19 mouse cellular contexts compared by ENCODE assay signal in the genomic region with DNA sequence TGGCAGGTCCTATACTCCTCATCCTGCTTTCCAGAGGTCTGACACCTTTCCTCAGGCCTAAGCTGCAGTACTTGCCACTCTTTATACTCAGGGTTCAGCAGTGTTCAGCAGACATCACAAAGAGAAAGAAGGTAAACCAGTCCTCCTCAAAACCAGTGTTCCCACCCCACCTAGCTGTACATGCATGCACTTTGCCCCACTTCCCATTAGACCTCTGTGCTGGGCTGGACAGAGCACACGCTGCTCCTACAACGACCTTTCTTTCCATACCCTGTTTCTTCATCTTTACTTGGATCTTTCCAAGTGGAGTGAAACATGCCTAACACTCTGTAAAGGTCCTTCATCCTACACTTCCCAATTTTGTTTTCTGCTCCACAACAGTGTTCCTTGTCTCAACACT.
DNase-seq lines count a peak whose midpoint lies in the region; ATAC-seq and TF ChIP-seq lines count a peak whose summit lies in the region.
"Had no signal": no experiment of that assay in that cellular context is flagged by ENCODE, and none has a peak within 500 bp of the region (broad histone marks: within the 10 kb centered on the region; RNA-seq: fewer than 3 reads in every experiment).

No protein-coding gene starts in this region.

- WGBS in midbrain, embryonic 11.5 days: 88% methylated on average over 2 of the region's 2 CpGs
- 96% methylated on average over 2 of the region's 2 CpGs for WGBS in midbrain, embryonic 14.5 days
- 54% methylated on average over 2 of the region's 2 CpGs for WGBS in liver, embryonic 16.5 days (ENCODE audit: insufficient replicate concordance)
- WGBS in hindbrain, postnatal 0 days: 84% methylated on average over 2 of the region's 2 CpGs

- ATAC-seq in midbrain, embryonic 11.5 days (ENCODE audit: low FRiP score): no peak
- no peak for ATAC-seq in midbrain, embryonic 14.5 days (ENCODE audit: low FRiP score, low TSS enrichment)
- ATAC-seq in liver, embryonic 16.5 days (ENCODE audit: low read depth): peak; percentile 61
- ATAC-seq in frontal cortex, adult (ENCODE audit: low TSS enrichment): no peak
- no peak for ATAC-seq in hindbrain, postnatal 0 days
- ATAC-seq: forebrain, embryonic 15.5 days; inflammation-experienced regulatory T-cells, adult 6 months; midbrain, embryonic 13.5 days had no signal

- H3K9ac ChIP-seq in midbrain, embryonic 11.5 days (ENCODE audit: low read length): no peak overlapping the region
- no peak overlapping the region for H3K9ac ChIP-seq in midbrain, embryonic 14.5 days (replicated peaks; ENCODE audit: low read length)
- H3K9ac ChIP-seq in liver, embryonic 16.5 days (ENCODE audit: low read depth, low read length): no peak overlapping the region
- no peak overlapping the region for H3K9ac ChIP-seq in hindbrain, postnatal 0 days (replicated peaks; ENCODE audit: low read length)
- H3K9ac ChIP-seq: embryonic facial prominence, embryonic 15.5 days; forebrain, embryonic 15.5 days; hindbrain, embryonic 13.5 days; limb, embryonic 12.5 days; lung, embryonic 14.5 days; midbrain, embryonic 13.5 days; neural tube, embryonic 12.5 days had no signal

- no peak overlapping the region for H3K27ac ChIP-seq in midbrain, embryonic 11.5 days (ENCODE audit: low read depth, low read length)
- no peak overlapping the region for H3K27ac ChIP-seq in midbrain, embryonic 14.5 days (replicated peaks; ENCODE audit: low read depth, low read length)
- peak overlapping the region; percentile 76; the same call in 1 of the 2 replicates for H3K27ac ChIP-seq in liver, embryonic 16.5 days (ENCODE audit: low read length)
- H3K27ac ChIP-seq in hindbrain, postnatal 0 days: no peak overlapping the region
- H3K27ac ChIP-seq: embryonic facial prominence, embryonic 15.5 days; forebrain, embryonic 15.5 days; hindbrain, embryonic 13.5 days; limb, embryonic 12.5 days; midbrain, embryonic 13.5 days; neural tube, embryonic 12.5 days had no signal

- DNase-seq in heart, adult 11 months: peak; percentile 85
- DNase-seq in heart, adult 8-10 months (ENCODE audit: low spot score): no peak
- peak; percentile 19 for DNase-seq in midbrain, embryonic 11.5 days (ENCODE audit: low spot score, missing footprints)
- no peak for DNase-seq in midbrain, embryonic 14.5 days
- no peak for DNase-seq in hindbrain, postnatal 0 days (ENCODE audit: low spot score)
- DNase-seq in cerebellum, adult 18-20 months: no peak
- DNase-seq: adrenal gland, postnatal 14 days; gastrocnemius, postnatal 36 days had no signal

- no peak overlapping the region for H3K4me3 ChIP-seq in midbrain, embryonic 11.5 days (ENCODE audit: low read depth, low read length)
- no peak overlapping the region for H3K4me3 ChIP-seq in midbrain, embryonic 14.5 days (replicated peaks; ENCODE audit: low read depth, low read length)
- no peak overlapping the region for H3K4me3 ChIP-seq in liver, embryonic 16.5 days (ENCODE audit: low read depth, low read length)
- no peak overlapping the region for H3K4me3 ChIP-seq in hindbrain, postnatal 0 days (ENCODE audit: low read length)
- H3K4me3 ChIP-seq: embryonic facial prominence, embryonic 15.5 days; forebrain, embryonic 15.5 days; hindbrain, embryonic 13.5 days; limb, embryonic 12.5 days; midbrain, embryonic 13.5 days; neural tube, embryonic 12.5 days had no signal

- no peak for TF ChIP-seq CTCF in hindbrain, postnatal 0 days (IDR thresholded peaks at IDR 0.05; ENCODE audit: low read depth)

- H3K9me3 ChIP-seq in midbrain, embryonic 11.5 days (ENCODE audit: control insufficient read depth, low read length): no peaks in the 10 kb centered on the region
- no peaks in the 10 kb centered on the region for H3K9me3 ChIP-seq in midbrain, embryonic 14.5 days (ENCODE audit: control insufficient read depth, low read length)
- no peaks in the 10 kb centered on the region for H3K9me3 ChIP-seq in liver, embryonic 16.5 days (replicated peaks; ENCODE audit: control insufficient read depth, low read length)
- no peaks in the 10 kb centered on the region for H3K9me3 ChIP-seq in hindbrain, postnatal 0 days (ENCODE audit: low read length)
- H3K9me3 ChIP-seq: embryonic facial prominence, embryonic 15.5 days; forebrain, embryonic 15.5 days; hindbrain, embryonic 13.5 days; limb, embryonic 12.5 days; midbrain, embryonic 13.5 days; neural tube, embryonic 12.5 days had no signal

- H3K4me1 ChIP-seq in midbrain, embryonic 11.5 days (ENCODE audit: control insufficient read depth, insufficient read depth, low read length): no peaks in the 10 kb centered on the region
- H3K4me1 ChIP-seq in midbrain, embryonic 14.5 days (ENCODE audit: control insufficient read depth, insufficient read depth, low read length): no peaks in the 10 kb centered on the region
- no peaks in the 10 kb centered on the region for H3K4me1 ChIP-seq in liver, embryonic 16.5 days (ENCODE audit: control insufficient read depth, low read depth, low read length)
- H3K4me1 ChIP-seq in hindbrain, postnatal 0 days (ENCODE audit: insufficient read depth, low read length): no peaks in the 10 kb centered on the region
- H3K4me1 ChIP-seq: neural tube, embryonic 12.5 days had no signal

- H3K27me3 ChIP-seq in midbrain, embryonic 11.5 days (ENCODE audit: control insufficient read depth, insufficient read depth, low read length): no peaks in the 10 kb centered on the region
- H3K27me3 ChIP-seq in midbrain, embryonic 14.5 days (ENCODE audit: control insufficient read depth, insufficient read depth, low read length): no peaks in the 10 kb centered on the region
- no peaks in the 10 kb centered on the region for H3K27me3 ChIP-seq in liver, embryonic 16.5 days (ENCODE audit: control insufficient read depth, insufficient read depth, low read depth, low read length)
- no peaks in the 10 kb centered on the region for H3K27me3 ChIP-seq in hindbrain, postnatal 0 days (ENCODE audit: insufficient read depth, low read length)
- H3K27me3 ChIP-seq: embryonic facial prominence, embryonic 15.5 days; forebrain, embryonic 15.5 days; hindbrain, embryonic 13.5 days; limb, embryonic 12.5 days; midbrain, embryonic 13.5 days; neural tube, embryonic 12.5 days had no signal

- no peaks in the 10 kb centered on the region for H3K36me3 ChIP-seq in midbrain, embryonic 11.5 days (ENCODE audit: control insufficient read depth, insufficient read depth, low read length)
- H3K36me3 ChIP-seq in midbrain, embryonic 14.5 days (ENCODE audit: control insufficient read depth, insufficient read depth, low read length): 0 out of 2 replicates have a peak, but pooled peaks cover 3% of the 10 kb centered on the region
- H3K36me3 ChIP-seq in liver, embryonic 16.5 days (ENCODE audit: control insufficient read depth, insufficient read depth): no peaks in the 10 kb centered on the region
- no peaks in the 10 kb centered on the region for H3K36me3 ChIP-seq in hindbrain, postnatal 0 days (ENCODE audit: insufficient read depth, low read length)
- H3K36me3 ChIP-seq: embryonic facial prominence, embryonic 15.5 days; forebrain, embryonic 15.5 days; hindbrain, embryonic 13.5 days; midbrain, embryonic 13.5 days; neural tube, embryonic 12.5 days had no signal

- H3K4me2 ChIP-seq in midbrain, embryonic 11.5 days: no peak overlapping the region
- no peak overlapping the region for H3K4me2 ChIP-seq in midbrain, embryonic 14.5 days (ENCODE audit: low read length)
- H3K4me2 ChIP-seq in liver, embryonic 16.5 days (ENCODE audit: low read depth, low read length): peak overlapping the region; percentile 24; the same call in 1 of the 2 replicates
- H3K4me2 ChIP-seq in hindbrain, postnatal 0 days (ENCODE audit: low read depth, low read length): no peak overlapping the region
- H3K4me2 ChIP-seq: embryonic facial prominence, embryonic 15.5 days; forebrain, embryonic 15.5 days; heart, embryonic 11.5 days; hindbrain, embryonic 13.5 days; limb, embryonic 12.5 days; lung, embryonic 14.5 days; midbrain, embryonic 13.5 days; neural tube, embryonic 12.5 days had no signal

Comparison
In these comparisons a context has a peak if more than half of its experiments do, and no peak if none do; other contexts are left out.
1. DNase-seq: peak in heart, adult 11 months (single experiment) and midbrain, embryonic 11.5 days (single experiment); none in heart, adult 8-10 months (single experiment), midbrain, embryonic 14.5 days (single experiment), hindbrain, postnatal 0 days (single experiment) and cerebellum, adult 18-20 months (0 of 2).